Mouse (Mus musculus) lung, embryonic 15.5 days (tissue): ENCODE results near the gene Zfp335. TPM values are rescaled to one million over a fixed set of nuclear protein-coding genes. Genes with fewer than 3 reads are reported as not detected.

Experiments
- ATAC-seq: fragments of 200-750 bp; cut with Nextera tagmentation; 2 replicates; pipeline ENCODE4 v1.8.0; 2017; ENCODE audit warnings: moderate number of reproducible peaks, borderline replicate concordance; ENCODE audit not compliant: low FRiP score, low TSS enrichment; ENCODE audit errors: extremely low read depth
- H3K27ac ChIP-seq: fragments of 300-500 bp; sonication (generic); 2 replicates; pipeline ENCODE4 v1.5.1; 2015; ENCODE audit warnings: moderate library complexity, mild to moderate bottlenecking, inconsistent platforms
- H3K27me3 ChIP-seq: fragments of 300-500 bp; sonication (generic); 2 replicates; pipeline ENCODE4 v1.6.1; 2015; ENCODE audit warnings: inconsistent platforms
- H3K36me3 ChIP-seq: fragments of 300-500 bp; sonication (generic); 2 replicates; pipeline ENCODE4 v1.6.1; 2015; ENCODE audit warnings: inconsistent platforms
- H3K4me1 ChIP-seq: fragments of 300-500 bp; sonication (generic); 2 replicates; pipeline ENCODE4 v1.6.1; 2015; ENCODE audit warnings: inconsistent platforms
- H3K4me2 ChIP-seq: fragments of 300-500 bp; sonication (generic); 2 replicates; pipeline ENCODE4 v1.6.1; 2015; ENCODE audit warnings: inconsistent platforms, mild to moderate bottlenecking, moderate library complexity
- H3K4me3 ChIP-seq: fragments of 300-500 bp; sonication (generic); 2 replicates; pipeline ENCODE4 v1.5.1; 2015; ENCODE audit warnings: mild to moderate bottlenecking, inconsistent platforms
- H3K9ac ChIP-seq: fragments of 300-500 bp; sonication (generic); 2 replicates; pipeline ENCODE4 v1.6.1; 2015; ENCODE audit warnings: inconsistent platforms
- H3K9me3 ChIP-seq: fragments of 300-500 bp; sonication (generic); 2 replicates; pipeline ENCODE4 v1.6.1; 2016; ENCODE audit warnings: inconsistent platforms
- WGBS: fragments of 180-500 bp; shearing (Covaris S2); methylation state at CpG from one replicate; pipeline ENCODE4 v1.1.7; 2015; 5-methylcytosine and 5-hydroxymethylcytosine counted together
- polyA plus RNA-seq: library from polyadenylated mRNA; unstranded; fragments of >200 nt; fragmentation: Nextera tagmentation; extraction: Ambion mirVana; gene quantifications from 2 replicates; pipeline ENCODE4 v1.2.1, GENCODE M21; 2015

Gene Zfp335
- polyA plus RNA-seq, 1 experiment from 2014 or later, result 13.2 TPM

DNA sequence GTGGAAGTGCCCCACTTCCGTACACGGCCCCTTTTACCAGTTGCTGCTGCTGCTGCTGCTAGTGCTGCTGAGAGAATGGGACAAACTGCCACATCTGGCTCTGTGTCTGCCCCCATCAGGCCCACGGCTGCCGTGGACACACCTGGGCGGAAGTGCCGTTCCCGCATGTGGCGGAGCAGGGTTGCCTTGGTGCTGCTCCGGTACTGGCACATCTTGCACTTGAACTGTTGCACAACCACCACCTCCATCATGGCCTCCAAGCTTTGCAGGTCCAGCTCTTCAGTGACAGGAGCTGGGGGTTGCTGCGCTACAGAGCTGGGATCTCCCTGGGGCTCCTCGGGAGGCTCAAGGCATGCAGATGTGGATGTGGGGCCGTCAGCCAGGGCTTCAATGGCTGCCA lies 4.0 kb downstream of the Zfp335 start:
- no peak overlapping the region for H3K4me2 ChIP-seq
- no peak for ATAC-seq
- no peak overlapping the region for H3K9ac ChIP-seq
- peaks cover 63% of the 10 kb centered on the region for H3K36me3 ChIP-seq
- WGBS, result 93% methylated on average over 12 of the region's 12 CpGs
- H3K27ac ChIP-seq, result no peak overlapping the region
- H3K4me3 ChIP-seq, result no peak overlapping the region
- no peaks in the 10 kb centered on the region for H3K27me3 ChIP-seq
- peaks cover 3% of the 10 kb centered on the region; the same call in 1 of the 2 replicates for H3K9me3 ChIP-seq
- peaks cover 15% of the 10 kb centered on the region for H3K4me1 ChIP-seq

DNA sequence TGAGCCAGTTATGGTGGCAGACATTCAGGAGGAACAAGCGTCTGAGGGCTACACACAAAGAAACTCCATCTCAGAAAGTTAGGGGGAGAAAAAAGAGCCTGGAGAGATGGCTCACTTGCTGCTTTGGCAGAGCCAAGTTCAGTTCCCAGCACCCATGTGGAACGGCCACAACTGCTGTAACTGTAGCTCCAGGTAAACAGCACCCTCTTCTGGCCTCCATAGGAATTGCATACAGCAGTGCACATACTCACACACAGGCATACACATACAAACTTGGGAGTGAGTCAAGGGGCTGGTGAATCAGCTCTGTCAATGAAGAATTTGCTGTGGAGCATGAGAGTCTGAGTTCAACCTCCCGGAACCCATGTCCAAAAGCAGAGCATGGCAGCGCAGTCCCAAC lies 5.5 kb downstream of the Zfp335 start:
- Histone ChIP-seq H3K27ac (no peak overlapping the region), H3K36me3 (peaks cover 78% of the 10 kb centered on the region), H3K9ac (no peak overlapping the region), H3K4me2 (no peak overlapping the region), H3K27me3 (no peaks in the 10 kb centered on the region), H3K9me3 (peaks cover 3% of the 10 kb centered on the region; the same call in 1 of the 2 replicates), H3K4me1 (peaks cover 11% of the 10 kb centered on the region), H3K4me3 (no peak overlapping the region)
- ATAC-seq, result no peak
- WGBS, result 98% methylated on average over 4 of the region's 4 CpGs

- no peak overlapping the region for H3K27ac ChIP-seq
- ATAC-seq, result no peak
- H3K9me3 ChIP-seq, result peaks cover 3% of the 10 kb centered on the region; the same call in 1 of the 2 replicates
- H3K27me3 ChIP-seq, result no peaks in the 10 kb centered on the region
- WGBS, result 55% methylated on average over 1 of the region's 1 CpGs
- H3K4me2 ChIP-seq, result no peak overlapping the region
- H3K4me3 ChIP-seq, result no peak overlapping the region
- peaks cover 95% of the 10 kb centered on the region for H3K36me3 ChIP-seq
- no peak overlapping the region for H3K9ac ChIP-seq
- H3K4me1 ChIP-seq, result no peaks in the 10 kb centered on the region
Observed at GRCm38 (mm10) chr2:164903496-164903895, 8.1 kb downstream of the Zfp335 start.

GRCm38 (mm10) chr2:164901380-164901779 lies 10.2 kb downstream of the Zfp335 start:
- no peaks in the 10 kb centered on the region for H3K27me3 ChIP-seq
- H3K9ac ChIP-seq, result no peak overlapping the region
- no peak overlapping the region for H3K27ac ChIP-seq
- peaks cover 95% of the 10 kb centered on the region for H3K36me3 ChIP-seq
- H3K9me3 ChIP-seq, result peaks cover 3% of the 10 kb centered on the region; the same call in 1 of the 2 replicates
- WGBS, result 90% methylated on average over 13 of the region's 13 CpGs
- H3K4me2 ChIP-seq, result no peak overlapping the region
- H3K4me3 ChIP-seq, result no peak overlapping the region
- no peaks in the 10 kb centered on the region for H3K4me1 ChIP-seq
- ATAC-seq, result peak; percentile 40; the same call in 1 of the 2 replicates

GRCm38 (mm10) chr2:164899723-164900459 lies 11.7 kb downstream of the Zfp335 start:
- H3K4me2 ChIP-seq, result no peak overlapping the region
- no peak overlapping the region for H3K9ac ChIP-seq
- H3K27ac ChIP-seq, result no peak overlapping the region
- 92% methylated on average over 16 of the region's 16 CpGs for WGBS
- no peak overlapping the region for H3K4me3 ChIP-seq
- peaks cover 95% of the 10 kb centered on the region for H3K36me3 ChIP-seq
- ATAC-seq, result no peak
- no peaks in the 10 kb centered on the region for H3K27me3 ChIP-seq
- H3K4me1 ChIP-seq, result no peaks in the 10 kb centered on the region
- H3K9me3 ChIP-seq, result no peaks in the 10 kb centered on the region

DNA sequence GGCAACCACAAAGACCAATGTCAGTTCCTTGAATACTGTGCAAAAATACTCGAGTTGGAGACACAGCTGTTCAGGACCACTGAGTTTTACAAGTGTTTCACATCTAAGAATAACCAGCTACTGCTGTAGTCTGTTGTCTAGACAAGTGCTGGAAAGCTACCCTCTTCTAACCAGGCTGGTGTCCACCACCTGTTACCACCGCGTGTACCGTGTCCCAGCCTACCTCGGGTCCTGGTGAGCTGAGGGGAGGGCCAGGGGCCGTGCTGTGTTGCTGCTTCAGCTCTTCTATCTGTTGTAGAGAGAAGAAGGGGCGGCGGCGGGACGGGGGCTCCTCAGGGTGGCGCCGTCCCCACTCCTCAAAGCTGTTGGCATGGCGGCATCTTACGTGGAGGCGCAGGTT lies 12.5 kb downstream of the Zfp335 start:
- WGBS, result 91% methylated on average over 15 of the region's 15 CpGs
- no peak for ATAC-seq
- H3K4me2 ChIP-seq, result no peak overlapping the region

GRCm38 (mm10) chr2:164898008-164898407 lies 13.5 kb downstream of the Zfp335 start:
- Histone ChIP-seq H3K4me1 (no peaks in the 10 kb centered on the region), H3K36me3 (peaks cover 100% of the 10 kb centered on the region), H3K27ac (no peak overlapping the region), H3K9me3 (no peaks in the 10 kb centered on the region), H3K4me3 (no peak overlapping the region), H3K4me2 (no peak overlapping the region), H3K27me3 (no peaks in the 10 kb centered on the region), H3K9ac (no peak overlapping the region)
- ATAC-seq, result no peak
- WGBS, result 85% methylated on average over 7 of the region's 7 CpGs

More for the DNA sequence above, 12.5 kb downstream of the Zfp335 start:
- no peak overlapping the region for H3K4me3 ChIP-seq
- peaks cover 95% of the 10 kb centered on the region for H3K36me3 ChIP-seq
- no peak overlapping the region for H3K27ac ChIP-seq
- H3K4me1 ChIP-seq, result no peaks in the 10 kb centered on the region
- no peaks in the 10 kb centered on the region for H3K27me3 ChIP-seq
- no peaks in the 10 kb centered on the region for H3K9me3 ChIP-seq
- no peak overlapping the region for H3K9ac ChIP-seq

- Histone ChIP-seq H3K36me3 (peaks cover 100% of the 10 kb centered on the region), H3K27me3 (no peaks in the 10 kb centered on the region), H3K4me3 (no peak overlapping the region), H3K27ac (no peak overlapping the region), H3K4me2 (no peak overlapping the region), H3K9me3 (no peaks in the 10 kb centered on the region), H3K4me1 (no peaks in the 10 kb centered on the region), H3K9ac (no peak overlapping the region)
- ATAC-seq, result no peak
- WGBS, result 89% methylated on average over 6 of the region's 6 CpGs
Observed at GRCm38 (mm10) chr2:164895885-164896284, 15.7 kb downstream of the Zfp335 start.

DNA sequence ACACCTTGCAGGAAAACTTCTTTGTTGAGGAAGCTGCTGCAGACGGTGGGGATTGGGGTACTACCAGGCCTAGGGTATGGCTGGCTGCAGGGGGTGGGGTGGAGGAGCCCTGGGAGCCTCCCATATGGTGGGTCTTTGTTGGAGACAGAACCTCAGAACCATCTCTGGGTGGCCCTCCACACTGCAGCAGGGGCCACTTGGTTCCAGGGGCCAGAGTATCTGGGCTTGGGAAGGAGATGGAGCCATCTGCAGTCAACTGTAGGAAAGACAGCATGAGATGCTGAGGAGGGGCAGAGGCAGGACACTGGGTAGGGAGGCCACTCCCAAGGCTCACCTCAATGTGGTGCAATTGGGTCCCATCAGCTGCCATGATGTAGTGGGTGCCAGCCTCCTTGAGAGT lies 16.9 kb downstream of the Zfp335 start:
- WGBS, result 77% methylated on average over 1 of the region's 1 CpGs
- Histone ChIP-seq H3K36me3 (peaks cover 100% of the 10 kb centered on the region), H3K4me3 (no peak overlapping the region), H3K4me2 (no peak overlapping the region), H3K27me3 (no peaks in the 10 kb centered on the region), H3K9me3 (no peaks in the 10 kb centered on the region), H3K9ac (no peak overlapping the region), H3K4me1 (no peaks in the 10 kb centered on the region), H3K27ac (no peak overlapping the region)
- no peak for ATAC-seq

DNA sequence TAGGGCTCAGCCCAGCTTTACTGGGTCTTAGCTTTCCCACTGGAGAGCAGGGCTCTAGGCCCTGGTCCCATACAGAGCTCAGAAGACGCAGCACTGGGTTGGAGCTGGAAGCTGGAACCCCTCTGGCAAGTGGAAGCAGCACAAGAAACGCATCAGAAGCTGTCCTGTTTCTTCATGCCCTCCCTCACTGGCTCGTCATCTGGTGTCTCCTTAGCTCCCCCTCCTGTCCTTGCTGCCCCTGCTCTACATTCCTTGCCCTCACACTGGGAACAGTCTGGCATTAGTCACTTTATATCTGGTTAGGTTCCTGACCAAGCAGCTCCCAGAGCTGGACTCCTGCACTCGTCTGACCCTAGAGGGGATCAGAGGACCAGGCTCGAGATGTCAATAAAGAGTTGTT lies 17.5 kb downstream of the Zfp335 start:
- WGBS, result 49% methylated on average over 5 of the region's 5 CpGs
- H3K27me3 ChIP-seq, result no peaks in the 10 kb centered on the region
- no peak overlapping the region for H3K27ac ChIP-seq
- peaks cover 100% of the 10 kb centered on the region for H3K36me3 ChIP-seq
- no peak overlapping the region for H3K4me3 ChIP-seq
- no peak overlapping the region for H3K4me2 ChIP-seq
- no peak overlapping the region for H3K9ac ChIP-seq
- H3K9me3 ChIP-seq, result no peaks in the 10 kb centered on the region
- no peak for ATAC-seq
- no peaks in the 10 kb centered on the region for H3K4me1 ChIP-seq

DNA sequence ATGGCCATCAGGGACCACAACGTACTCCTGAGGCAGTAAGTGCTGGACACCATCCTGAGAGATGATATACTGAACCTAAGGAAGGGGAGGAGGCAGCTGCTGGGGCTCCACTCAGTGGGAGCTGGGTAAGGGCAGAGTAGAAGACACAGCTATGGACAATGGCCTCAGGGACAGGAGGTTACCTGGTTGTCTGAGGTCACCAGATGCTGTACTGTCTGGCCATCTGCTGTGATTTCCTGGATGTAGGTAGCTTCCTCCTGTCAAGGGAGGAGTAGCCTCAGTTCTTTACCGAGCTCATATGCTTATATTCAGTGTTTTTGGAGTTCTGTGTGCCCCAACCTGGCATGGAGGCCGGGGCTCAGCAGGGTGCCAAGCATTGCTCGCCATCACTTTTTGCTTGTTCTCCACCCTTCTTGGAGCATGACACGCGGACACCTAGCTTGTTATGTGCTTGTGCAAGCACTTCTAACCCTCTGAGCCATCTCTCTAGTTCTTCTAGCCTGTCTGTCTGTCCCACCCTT lies 18.8 kb downstream of the Zfp335 start:
- H3K9ac ChIP-seq, result no peak overlapping the region
- no peak overlapping the region for H3K4me2 ChIP-seq
- no peaks in the 10 kb centered on the region for H3K27me3 ChIP-seq
- H3K27ac ChIP-seq, result no peak overlapping the region
- 90% methylated on average over 6 of the region's 6 CpGs for WGBS
- no peaks in the 10 kb centered on the region for H3K4me1 ChIP-seq
- H3K9me3 ChIP-seq, result no peaks in the 10 kb centered on the region
- H3K36me3 ChIP-seq, result peaks cover 100% of the 10 kb centered on the region
- H3K4me3 ChIP-seq, result no peak overlapping the region
- ATAC-seq, result no peak

DNA sequence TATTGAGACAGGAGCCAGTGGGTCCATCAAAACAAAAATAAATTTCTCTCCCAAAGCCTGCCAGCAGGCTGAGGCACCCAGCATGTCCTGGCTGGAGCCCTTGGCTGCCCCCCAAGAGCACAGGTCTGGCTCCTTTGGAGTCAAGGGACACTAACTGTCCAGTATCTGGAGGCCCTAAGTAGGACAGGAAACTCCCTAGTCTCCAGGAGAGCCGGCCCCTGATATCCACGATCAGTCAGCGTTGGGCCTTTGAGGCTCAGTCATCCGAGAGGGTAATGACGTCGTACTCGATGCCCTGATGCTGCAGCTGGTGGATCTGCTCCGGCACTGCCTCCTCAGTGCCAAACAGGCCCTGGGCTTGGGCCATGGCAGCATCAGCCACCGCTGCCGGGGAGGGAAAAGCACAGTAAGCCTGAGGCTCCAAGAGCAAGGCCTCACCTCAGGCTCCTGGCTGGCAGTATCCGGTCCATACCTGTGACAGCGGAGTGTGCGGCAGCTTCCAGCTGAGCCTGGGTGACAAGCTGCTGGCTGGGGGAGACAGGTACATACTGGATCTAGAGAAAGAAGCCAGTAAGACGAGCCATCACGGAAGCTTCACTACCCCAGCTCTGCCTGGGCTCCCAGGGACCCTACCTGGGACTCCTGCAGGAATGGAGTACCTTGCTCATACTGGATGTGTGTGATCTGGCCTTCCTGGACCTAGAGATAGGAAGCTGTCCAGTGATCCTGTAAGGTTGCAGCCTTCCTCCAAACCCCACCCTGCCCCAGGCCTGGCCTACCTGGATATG lies 19.5 kb downstream of the Zfp335 start:
- ATAC-seq, result no peak

More for the DNA sequence above, 19.5 kb downstream of the Zfp335 start:
- H3K36me3 ChIP-seq, result peaks cover 100% of the 10 kb centered on the region
- H3K9ac ChIP-seq, result no peak overlapping the region
- WGBS, result 87% methylated on average over 15 of the region's 15 CpGs
- H3K4me3 ChIP-seq, result no peak overlapping the region
- no peaks in the 10 kb centered on the region for H3K27me3 ChIP-seq
- no peak overlapping the region for H3K27ac ChIP-seq
- no peaks in the 10 kb centered on the region for H3K9me3 ChIP-seq
- no peaks in the 10 kb centered on the region for H3K4me1 ChIP-seq
- no peak overlapping the region for H3K4me2 ChIP-seq
